Mouse (Mus musculus) intestine, postnatal 0 days (tissue): ENCODE data around the gene Trim8. TPM values are rescaled to one million over a fixed set of nuclear protein-coding genes. Genes with fewer than 3 reads are reported as not detected.

ENCODE experiments used
- ATAC-seq: fragments of 200-750 bp; cut with Nextera tagmentation; 2 replicates; pipeline ENCODE4 v1.8.0; 2017; ENCODE audit warnings: mild to moderate bottlenecking, moderate TSS enrichment, moderate library complexity
- H3K27ac ChIP-seq: fragments of 300-500 bp; sonication (generic); 2 replicates; pipeline ENCODE4 v1.5.1; 2014; ENCODE audit warnings: mild to moderate bottlenecking, low read depth, low read length, moderate library complexity
- H3K27me3 ChIP-seq: fragments of 300-500 bp; sonication (generic); replicated peaks from 2 replicates; pipeline ENCODE4 v1.6.1; 2014; ENCODE audit warnings: low read length, mixed read lengths; ENCODE audit not compliant: control insufficient read depth, insufficient read depth
- H3K36me3 ChIP-seq: fragments of 300-500 bp; sonication (generic); 2 replicates; pipeline ENCODE4 v1.6.1; 2014; ENCODE audit warnings: mild to moderate bottlenecking, moderate library complexity; ENCODE audit not compliant: control insufficient read depth, insufficient read depth
- H3K4me1 ChIP-seq: fragments of 300-500 bp; sonication (generic); replicated peaks from 2 replicates; pipeline ENCODE4 v1.6.1; 2014; ENCODE audit warnings: antibody characterized with exemption, low read length, mixed read lengths; ENCODE audit not compliant: control insufficient read depth, insufficient read depth
- H3K4me2 ChIP-seq: fragments of 300-500 bp; sonication (generic); replicated peaks from 2 replicates; pipeline ENCODE4 v1.6.1; 2014; ENCODE audit warnings: low read depth, mild to moderate bottlenecking, moderate library complexity
- H3K4me3 ChIP-seq: fragments of 300-500 bp; sonication (generic); 2 replicates; pipeline ENCODE4 v1.5.1; 2014; ENCODE audit warnings: low read depth, low read length
- H3K9ac ChIP-seq: fragments of 300-500 bp; sonication (generic); 2 replicates; pipeline ENCODE4 v1.6.1; 2014; ENCODE audit warnings: mild to moderate bottlenecking, low read depth, low read length
- H3K9me3 ChIP-seq: fragments of 300-500 bp; sonication (generic); 2 replicates; pipeline ENCODE4 v1.6.1; 2016; ENCODE audit warnings: mixed run types; ENCODE audit not compliant: control insufficient read depth
- CTCF ChIP-seq: sonication (generic); IDR thresholded peaks from 2 replicates; pipeline ENCODE4 v1.5.1; 2016; ENCODE audit warnings: low read depth, mild to moderate bottlenecking, control low read depth, antibody characterized with exemption, moderate library complexity
- WGBS: fragments of 180-500 bp; shearing (Covaris S2); extraction: QIAGEN DNeasy Blood & Tissue Kit; methylation state at CpG from one replicate; pipeline ENCODE4 v1.1.7; 2014; 5-methylcytosine and 5-hydroxymethylcytosine counted together
- polyA plus RNA-seq: library from polyadenylated mRNA; unstranded; fragments of >200 nt; fragmentation: Nextera tagmentation; extraction: Ambion mirVana; gene quantifications from 2 replicates; pipeline ENCODE4 v1.2.1, GENCODE M21; 2015

The Trim8 gene
- polyA plus RNA-seq, 1 experiment from 2014 or later: 17.1 TPM

DNA sequence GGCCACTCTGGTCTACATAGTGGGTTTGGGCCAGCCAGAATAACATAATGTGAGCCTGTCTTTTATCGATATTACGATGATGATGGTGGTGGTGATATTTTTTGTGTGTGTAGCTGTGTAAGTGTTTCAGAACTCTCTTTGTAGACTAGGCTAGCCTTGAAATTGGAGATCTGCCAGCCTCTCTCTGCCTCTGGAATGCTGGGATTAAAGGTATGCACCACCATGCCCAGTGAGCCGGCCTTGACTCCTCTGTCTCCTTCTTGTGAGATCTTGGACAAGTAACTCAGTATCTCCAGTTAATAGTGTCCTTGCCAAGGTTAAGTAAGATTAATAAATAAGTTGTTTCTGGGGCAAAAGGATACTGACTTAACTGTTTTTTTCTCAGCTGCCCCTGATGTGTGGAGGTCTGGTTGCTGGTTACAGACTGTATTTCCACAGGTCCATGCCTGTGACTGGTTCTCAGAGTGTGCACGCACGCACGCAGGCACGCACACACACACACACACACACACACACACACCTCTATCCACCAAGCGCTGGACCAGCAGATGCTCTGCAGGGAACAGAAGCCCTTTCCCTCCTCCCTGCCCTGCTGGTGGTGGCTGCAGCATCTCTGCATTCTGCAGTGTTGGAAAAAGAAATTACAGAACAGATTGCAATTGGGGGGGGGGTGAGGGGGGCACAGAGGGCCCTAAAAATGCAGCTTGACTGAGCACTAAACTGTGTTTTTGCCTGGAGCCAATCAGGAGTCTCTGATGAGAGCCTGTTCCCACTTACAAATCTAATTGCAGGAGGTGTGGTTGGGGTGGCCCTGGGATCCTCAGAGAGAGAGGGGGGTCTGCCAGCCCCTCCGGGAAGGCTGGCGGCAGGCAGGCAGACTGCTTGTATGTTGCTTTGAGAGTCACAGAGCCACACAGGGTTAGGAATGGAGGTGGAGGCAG is 24.5 kb downstream of the Trim8 start:
- H3K27me3 ChIP-seq: no peaks in the 10 kb centered on the region
- 78% methylated on average over 10 of the region's 10 CpGs for WGBS
- no peak overlapping the region for H3K27ac ChIP-seq
- ATAC-seq: no peak
- no peaks in the 10 kb centered on the region for H3K9me3 ChIP-seq
- H3K9ac ChIP-seq: no peak overlapping the region
- H3K36me3 ChIP-seq: no peaks in the 10 kb centered on the region
- peaks cover 28% of the 10 kb centered on the region for H3K4me1 ChIP-seq
- H3K4me2 ChIP-seq: no peak overlapping the region
- TF ChIP-seq CTCF: no peak
- no peak overlapping the region for H3K4me3 ChIP-seq

GRCm38 (mm10) chr19:46527632-46528528 is 26.4 kb downstream of the Trim8 start:
- 61% methylated on average over 17 of the region's 17 CpGs for WGBS
- H3K4me3 ChIP-seq: no peak overlapping the region; the same call in 1 of the 2 replicates
- no peaks in the 10 kb centered on the region for H3K9me3 ChIP-seq
- H3K9ac ChIP-seq: no peak overlapping the region
- H3K27ac ChIP-seq: no peak overlapping the region
- H3K4me1 ChIP-seq: peaks cover 30% of the 10 kb centered on the region
- H3K27me3 ChIP-seq: no peaks in the 10 kb centered on the region
- no peak for ATAC-seq
- H3K36me3 ChIP-seq: no peaks in the 10 kb centered on the region
- no peak for TF ChIP-seq CTCF
- H3K4me2 ChIP-seq: peak overlapping the region; percentile 59

DNA sequence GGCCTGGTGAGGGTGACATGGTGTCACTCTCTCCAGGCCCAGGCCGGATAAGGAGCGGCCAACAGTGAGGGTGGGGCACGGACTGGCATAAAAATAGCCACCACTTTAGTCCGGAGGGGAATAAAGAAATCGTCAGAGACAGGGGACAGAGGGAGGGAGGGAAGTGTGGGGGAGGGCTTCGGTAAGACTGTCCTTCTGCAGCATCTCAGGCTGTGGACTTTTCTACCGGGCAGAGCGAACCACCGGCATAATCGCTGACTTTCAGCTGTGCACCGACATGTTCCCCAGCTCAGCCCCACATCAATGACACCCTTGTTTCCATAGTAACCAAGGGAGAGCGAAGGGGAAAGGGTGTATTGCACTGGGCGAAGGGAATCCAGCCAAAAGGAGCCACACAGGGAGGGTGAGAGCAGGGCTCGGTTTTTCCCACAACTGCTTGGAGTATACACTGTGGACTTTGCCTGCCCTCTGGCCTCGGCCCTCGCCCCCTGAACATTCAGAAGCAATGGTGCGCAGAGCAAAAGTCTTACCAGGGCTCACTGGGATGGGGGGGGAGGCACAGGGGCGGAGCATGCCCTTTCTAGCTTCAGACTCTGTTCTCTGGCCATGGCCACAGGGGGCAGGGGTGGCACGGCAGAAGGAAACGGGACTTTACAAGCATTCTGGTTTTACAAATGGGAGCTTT is 27.2 kb downstream of the Trim8 start:
- TF ChIP-seq CTCF: peak; percentile 54
- H3K4me2 ChIP-seq: peak overlapping the region; percentile 59
- H3K36me3 ChIP-seq: no peaks in the 10 kb centered on the region
- H3K9ac ChIP-seq: 0 out of 2 replicates have a peak overlapping the region, but pooled peaks have one; percentile 26
- no peaks in the 10 kb centered on the region for H3K9me3 ChIP-seq
- H3K27ac ChIP-seq: no peak overlapping the region; the same call in 1 of the 2 replicates
- WGBS: 9% methylated on average over 20 of the region's 20 CpGs
- peak overlapping the region; percentile 5; the same call in 1 of the 2 replicates for H3K4me3 ChIP-seq
- peaks cover 22% of the 10 kb centered on the region for H3K4me1 ChIP-seq
- H3K27me3 ChIP-seq: no peaks in the 10 kb centered on the region
- no peak for ATAC-seq

DNA sequence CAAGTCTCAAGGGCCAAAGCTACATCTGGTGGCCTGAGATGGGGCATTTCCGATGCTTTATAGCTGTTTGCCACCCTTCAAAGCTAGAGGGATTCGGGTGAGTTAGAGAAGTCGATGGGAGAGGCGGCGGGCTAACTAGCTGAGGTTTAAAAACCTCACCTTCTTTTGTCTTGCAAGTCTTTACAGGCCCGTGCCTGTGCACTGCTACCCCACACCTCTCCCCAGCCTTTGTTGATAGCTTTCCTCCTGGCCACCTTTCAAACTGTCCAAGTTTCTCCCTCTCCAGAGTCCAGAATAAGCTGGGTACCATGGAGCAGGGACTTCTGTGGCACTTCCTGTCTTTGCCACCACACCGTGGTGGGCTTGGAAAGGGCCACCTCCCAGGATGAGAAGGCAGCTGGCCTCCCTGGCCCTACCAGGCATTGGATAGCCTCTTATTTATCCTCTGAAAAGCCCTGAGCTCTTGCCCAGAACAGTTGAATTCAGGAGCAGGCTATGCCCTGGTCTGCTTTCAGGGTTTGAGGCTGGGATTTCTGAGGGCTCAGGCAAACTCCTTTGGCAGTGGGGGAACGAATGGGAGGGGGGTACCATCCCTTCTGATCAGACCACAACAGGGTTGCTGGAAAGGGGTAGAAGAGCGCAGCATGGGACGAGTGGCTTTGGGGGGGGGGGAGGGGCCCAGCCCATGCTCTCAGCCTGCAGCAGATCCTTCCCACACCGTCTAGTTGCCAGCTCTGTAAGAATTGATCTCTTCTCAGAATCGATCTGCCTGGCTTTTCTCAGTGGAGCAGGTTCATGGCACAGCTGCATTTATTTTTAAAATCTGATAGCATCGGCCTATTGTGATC is 28.3 kb downstream of the Trim8 start:
- H3K27ac ChIP-seq: no peak overlapping the region; the same call in 1 of the 2 replicates
- H3K27me3 ChIP-seq: no peaks in the 10 kb centered on the region
- no peak overlapping the region for H3K9ac ChIP-seq
- H3K4me2 ChIP-seq: no peak overlapping the region
- no peak for TF ChIP-seq CTCF
- no peaks in the 10 kb centered on the region for H3K9me3 ChIP-seq
- no peak overlapping the region for H3K4me3 ChIP-seq
- no peak for ATAC-seq
- peaks cover 12% of the 10 kb centered on the region for H3K4me1 ChIP-seq
- 57% methylated on average over 13 of the region's 13 CpGs for WGBS
- H3K36me3 ChIP-seq: no peaks in the 10 kb centered on the region

DNA sequence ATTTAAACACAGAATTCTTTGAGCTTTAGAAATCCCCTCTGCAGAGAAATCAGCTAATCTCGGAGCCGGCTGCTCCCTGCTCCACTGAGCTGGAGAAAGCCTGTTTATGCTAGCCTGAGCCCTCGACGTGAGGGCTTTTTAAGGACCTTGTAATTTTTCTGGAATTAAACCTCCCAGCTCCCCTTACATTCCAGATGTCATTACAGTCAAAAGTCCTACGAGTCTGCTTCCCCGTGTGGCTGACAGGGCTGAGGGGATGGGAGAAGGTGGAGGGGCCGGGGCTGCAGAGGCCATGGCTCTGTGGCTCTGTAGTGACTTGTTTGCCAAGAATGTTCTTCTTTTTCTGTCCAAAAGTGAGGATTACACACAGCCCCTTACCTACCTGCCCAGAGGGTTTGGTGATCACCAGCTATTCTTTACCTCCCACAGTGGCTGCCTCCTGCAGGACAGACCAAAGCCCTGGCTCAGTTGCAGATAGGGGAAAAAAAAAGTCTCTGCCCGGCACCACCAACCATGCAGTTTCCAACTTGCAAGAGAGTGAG is 29.0 kb downstream of the Trim8 start:
- H3K4me2 ChIP-seq: no peak overlapping the region

More for the DNA sequence above, 29.0 kb downstream of the Trim8 start:
- WGBS: 56% methylated on average over 8 of the region's 8 CpGs
- no peak for TF ChIP-seq CTCF
- Histone ChIP-seq H3K9me3 (no peaks in the 10 kb centered on the region), H3K9ac (no peak overlapping the region), H3K27ac (no peak overlapping the region), H3K36me3 (no peaks in the 10 kb centered on the region), H3K4me1 (peaks cover 11% of the 10 kb centered on the region), H3K4me3 (no peak overlapping the region), H3K27me3 (no peaks in the 10 kb centered on the region)
- ATAC-seq: no peak
